Mouse (Mus musculus): ENCODE data around the gene Vmn2r118.

Vmn2r118 gene

GRCm38 (mm10) chr17:55625092-55625491 lies at the start of gene Vmn2r118:
Gene Vmn2r118 (minus strand): TSS chr17:55625192.
- DNase-seq (ENCODE audit: low read depth in 1 of 2, low spot score in 2 of 2) = no peak

GRCm38 (mm10) chr17:55661099-55661498 lies 36.1 kb upstream of the Vmn2r118 start:
- no peak for DNase-seq (ENCODE audit: low read depth in 1 of 2, low spot score in 2 of 2)

DNA sequence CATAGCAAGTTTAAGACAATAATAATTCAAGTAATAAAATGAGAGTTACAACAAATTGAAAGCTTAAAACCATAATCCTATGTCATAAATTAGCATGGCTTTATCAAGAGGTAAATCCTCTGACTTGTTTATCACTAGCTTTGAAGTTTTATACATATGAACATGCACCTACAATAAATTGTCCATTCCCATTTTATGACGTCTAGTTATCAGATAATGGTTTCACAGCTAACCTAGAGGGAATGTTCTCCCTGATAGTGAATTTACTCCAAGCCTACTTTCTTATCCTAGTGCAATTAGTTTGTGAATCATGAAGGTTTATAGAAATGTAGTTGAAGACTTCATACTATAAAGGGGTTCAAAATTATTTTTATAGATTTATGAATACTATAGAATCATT lies 34.2 kb downstream of the Vmn2r118 start:
- no peak for DNase-seq (ENCODE audit: low read depth in 1 of 2, low spot score in 2 of 2)

- DNase-seq (ENCODE audit: low read depth in 1 of 2, low spot score in 2 of 2) = no peak
Observed at GRCm38 (mm10) chr17:55561774-55562173, 63.2 kb downstream of the Vmn2r118 start.

GRCm38 (mm10) chr17:55548476-55548875 lies 76.5 kb downstream of the Vmn2r118 start:
- no peak for DNase-seq (ENCODE audit: low read depth in 1 of 2, low spot score in 2 of 2)

Data from monocyte, adult 2 months (primary cell).